Mouse (Mus musculus) bone marrow, adult 2 months (tissue): ENCODE results near the gene Slc36a2. TPM values are rescaled to one million over a fixed set of nuclear protein-coding genes. Genes with fewer than 3 reads are reported as not detected.
A peak's percentile ranks its signal among the peaks of the same experiment; 100 is the strongest.

Experiments
- H3K27ac ChIP-seq: fragments of 200-500 bp; 2 replicates; pipeline ENCODE4 v1.5.1; 2012; ENCODE audit warnings: low read depth, mild to moderate bottlenecking, control low read depth, inconsistent platforms, low read length; ENCODE audit not compliant: control insufficient read depth, poor library complexity, insufficient read depth
- H3K4me1 ChIP-seq: fragments of 200-500 bp; 2 replicates; pipeline ENCODE4 v1.6.1; 2011; ENCODE audit warnings: low read length; ENCODE audit not compliant: control insufficient read depth, insufficient read depth
- H3K4me3 ChIP-seq: fragments of 200-500 bp; replicated peaks from 2 replicates; pipeline ENCODE3; 2011; ENCODE audit warnings: mild to moderate bottlenecking, low read depth, low read length, control low read depth; ENCODE audit not compliant: control insufficient read depth
- CTCF ChIP-seq: fragments of 200-500 bp; IDR thresholded peaks from 2 replicates; pipeline ENCODE4 v1.5.1; 2011; ENCODE audit warnings: low read length, control low read depth; ENCODE audit not compliant: control insufficient read depth, insufficient read depth
- POLR2A ChIP-seq: fragments of 200-500 bp; IDR thresholded peaks from 2 replicates; pipeline ENCODE4 v1.6.1; 2011; ENCODE audit warnings: low read depth, mild to moderate bottlenecking, control low read depth, low read length, borderline replicate concordance; ENCODE audit not compliant: control insufficient read depth
- WGBS: fragments of 180-500 bp; shearing (Covaris S2); methylation state at CpG from one replicate; pipeline ENCODE4 v1.1.7; 2018; 5-methylcytosine and 5-hydroxymethylcytosine counted together
- polyA plus RNA-seq: library from polyadenylated mRNA; stranded (reverse); fragments of >200 nt; gene quantifications from 2 replicates; pipeline ENCODE4 v1.2.4, GENCODE M21; 2011; ENCODE audit warnings: low replicate concordance; ENCODE audit not compliant: missing spikeins, insufficient read depth, insufficient read length

Slc36a2 gene
- polyA plus RNA-seq, 1 experiment = 0.85 TPM

DNA sequence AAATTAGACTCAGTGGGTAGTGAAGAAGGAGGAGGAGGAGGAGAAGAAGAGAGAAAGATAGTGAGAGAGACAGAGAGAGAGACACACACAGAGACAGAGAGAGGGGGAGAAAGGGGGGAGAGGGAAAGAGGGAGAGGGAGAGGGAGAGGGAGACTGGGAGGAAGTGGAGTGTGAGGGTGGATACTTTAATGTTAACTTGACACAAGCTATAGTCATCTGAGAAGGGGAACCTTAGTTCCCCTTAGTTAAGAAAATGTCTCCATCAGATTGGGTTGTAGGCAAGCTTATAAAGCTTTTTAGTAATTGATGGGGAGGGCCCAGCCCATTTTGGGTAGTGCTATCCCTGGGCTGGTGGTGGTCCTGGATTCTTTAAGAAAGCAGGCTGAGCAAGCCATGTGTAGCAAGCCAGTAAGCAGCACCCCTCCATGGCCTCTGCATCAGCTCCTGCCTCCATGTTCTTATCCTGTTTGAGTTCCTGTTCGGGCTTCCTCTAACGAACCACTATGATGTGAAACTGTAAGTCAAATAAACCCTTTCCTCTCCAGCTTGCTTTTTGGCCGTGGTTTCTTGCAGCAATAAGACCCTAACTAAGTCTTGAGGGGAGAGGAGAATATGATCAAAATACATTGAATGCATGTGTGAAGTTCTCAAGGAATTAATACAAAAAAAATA lies 30.3 kb downstream of the Slc36a2 start:
- 0% methylated on average over 3 of the region's 3 CpGs for WGBS
- no peak overlapping the region for H3K4me3 ChIP-seq
- H3K4me1 ChIP-seq = peaks cover 2% of the 10 kb centered on the region; the same call in 1 of the 2 replicates
- 0 out of 2 replicates have a peak, but pooled peaks have one; percentile 20 for TF ChIP-seq POLR2A
- no peak for TF ChIP-seq CTCF
- H3K27ac ChIP-seq = peak overlapping the region; percentile 83

DNA sequence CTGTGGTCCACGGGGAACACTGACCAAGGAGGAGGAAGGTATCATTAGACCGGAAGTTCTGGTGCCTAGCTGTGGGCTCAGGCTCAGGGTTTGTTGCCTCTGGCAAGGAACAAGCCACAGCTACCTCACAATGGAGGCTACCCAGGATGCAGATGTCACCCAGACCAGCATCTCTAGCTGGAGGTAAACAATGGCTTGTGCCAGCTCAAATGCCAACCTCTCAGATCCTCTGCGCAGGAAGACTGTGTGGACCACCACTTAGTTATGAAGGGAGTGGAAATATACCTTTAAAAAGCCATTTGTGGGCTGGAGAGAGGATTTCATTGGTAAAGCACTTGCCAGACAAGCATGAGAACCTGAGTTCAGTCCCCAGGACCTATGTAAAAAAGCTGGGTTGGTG lies 33.3 kb downstream of the Slc36a2 start, which contains the start of gene Slc36a3:
TSS of gene Slc36a3 (minus strand) at position 101 of the 400 bp plus-strand sequence.
- TF ChIP-seq POLR2A (no peak), CTCF (no peak)

DNA sequence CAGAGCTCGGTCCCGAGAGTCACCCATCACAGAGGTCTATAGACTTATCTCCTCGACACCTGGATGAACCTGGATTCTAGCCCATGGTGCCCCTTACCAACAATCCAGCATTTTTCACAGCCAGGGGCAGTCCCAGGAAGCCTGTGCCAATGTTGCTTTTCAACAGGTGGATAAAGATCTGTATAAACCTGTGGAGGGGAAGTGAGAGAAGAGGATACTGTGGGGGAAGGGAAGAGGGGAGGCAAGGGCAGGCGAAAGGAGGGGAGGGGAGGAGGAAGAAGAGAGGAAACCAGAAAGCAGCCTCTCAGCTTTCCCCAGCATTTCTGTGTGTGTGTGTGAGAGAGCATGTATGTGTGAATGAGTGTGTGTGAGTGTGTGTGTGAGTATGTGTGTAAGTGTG lies 36.4 kb downstream of the Slc36a2 start:
- Histone ChIP-seq H3K4me3 (no peak overlapping the region), H3K4me1 (peaks cover 9% of the 10 kb centered on the region), H3K27ac (peak overlapping the region; percentile 30; the same call in 1 of the 2 replicates)
- TF ChIP-seq POLR2A = no peak
- TF ChIP-seq CTCF = no peak
- WGBS = 28% methylated on average over 4 of the region's 4 CpGs

More for the DNA sequence above, 33.3 kb downstream of the Slc36a2 start, which contains the start of gene Slc36a3:
- Histone ChIP-seq H3K4me3 (no peak within 1 kb of the TSS), H3K4me1 (peaks cover 11% of the 10 kb centered on the region), H3K27ac (no peak within 1 kb of the TSS)
- WGBS = 53% methylated on average over 3 of the region's 3 CpGs

DNA sequence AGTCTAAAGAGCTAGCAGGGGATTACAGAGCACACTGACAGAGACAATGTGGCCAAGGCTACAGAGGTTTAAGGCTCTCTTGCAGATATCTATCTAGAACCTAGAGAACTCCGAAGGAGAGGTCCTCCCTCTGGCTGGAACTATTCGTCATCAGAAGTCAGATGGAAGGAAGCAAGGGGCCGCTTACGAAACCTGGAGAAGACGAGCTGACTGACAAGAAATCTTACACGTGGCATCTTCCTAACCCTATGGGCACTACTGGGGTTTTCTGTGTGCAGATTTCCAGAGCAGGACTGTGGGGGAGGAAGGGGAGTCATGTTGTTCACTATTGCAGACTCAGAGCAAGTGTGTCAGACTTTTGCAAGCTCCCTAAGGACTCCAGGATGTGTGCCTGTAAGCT lies 37.5 kb downstream of the Slc36a2 start:
- Histone ChIP-seq H3K27ac (no peak overlapping the region; the same call in 1 of the 2 replicates), H3K4me3 (no peak overlapping the region), H3K4me1 (peaks cover 9% of the 10 kb centered on the region)
- no peak for TF ChIP-seq POLR2A
- TF ChIP-seq CTCF = no peak
- WGBS = 18% methylated on average over 6 of the region's 6 CpGs

DNA sequence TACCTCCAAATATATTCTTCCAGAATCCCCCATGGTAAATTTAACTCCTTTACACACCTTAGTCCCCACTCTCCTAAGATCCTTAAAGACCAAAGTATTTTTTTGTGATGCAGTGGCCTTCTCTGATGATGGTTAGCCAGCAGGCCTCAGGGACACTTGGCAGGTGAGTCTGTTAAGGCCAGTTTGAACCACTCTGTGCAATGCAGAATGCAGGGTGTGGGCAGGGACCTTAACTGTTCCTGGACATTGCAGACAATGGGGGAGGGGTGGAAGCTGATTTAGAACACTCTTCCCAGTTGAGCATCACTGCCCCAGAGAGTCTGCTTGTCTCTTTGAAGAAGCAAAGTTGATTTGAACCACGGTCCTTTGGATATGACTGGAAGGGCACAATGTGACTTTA lies 38.0 kb downstream of the Slc36a2 start:
- 82% methylated on average over 1 of the region's 1 CpGs for WGBS
- H3K4me3 ChIP-seq = no peak overlapping the region
- H3K27ac ChIP-seq = no peak overlapping the region
- H3K4me1 ChIP-seq = peaks cover 9% of the 10 kb centered on the region
- TF ChIP-seq POLR2A (no peak), CTCF (no peak)

DNA sequence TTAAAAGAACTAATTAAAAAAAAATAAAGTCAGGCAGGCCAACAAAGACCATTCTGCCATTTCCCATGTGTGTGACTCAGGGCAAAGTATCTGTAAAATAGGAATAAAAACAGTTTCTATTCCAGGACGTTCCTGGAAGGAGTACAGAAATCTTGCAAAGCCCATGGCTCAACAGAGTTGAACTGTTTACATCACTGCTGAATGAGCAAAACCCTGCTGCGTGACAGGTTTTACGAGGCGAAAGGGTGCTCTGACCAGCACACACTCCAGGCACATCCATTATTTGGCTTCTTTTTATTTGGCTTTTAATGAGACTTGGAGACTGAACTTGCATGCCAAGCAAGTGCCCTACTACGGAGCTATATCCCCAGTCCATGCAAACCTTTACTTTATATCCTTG lies 40.9 kb downstream of the Slc36a2 start:
- WGBS = 77% methylated on average over 5 of the region's 5 CpGs
- Histone ChIP-seq H3K27ac (no peak overlapping the region), H3K4me1 (peaks cover 9% of the 10 kb centered on the region), H3K4me3 (no peak overlapping the region)
- TF ChIP-seq CTCF (no peak), POLR2A (no peak)

DNA sequence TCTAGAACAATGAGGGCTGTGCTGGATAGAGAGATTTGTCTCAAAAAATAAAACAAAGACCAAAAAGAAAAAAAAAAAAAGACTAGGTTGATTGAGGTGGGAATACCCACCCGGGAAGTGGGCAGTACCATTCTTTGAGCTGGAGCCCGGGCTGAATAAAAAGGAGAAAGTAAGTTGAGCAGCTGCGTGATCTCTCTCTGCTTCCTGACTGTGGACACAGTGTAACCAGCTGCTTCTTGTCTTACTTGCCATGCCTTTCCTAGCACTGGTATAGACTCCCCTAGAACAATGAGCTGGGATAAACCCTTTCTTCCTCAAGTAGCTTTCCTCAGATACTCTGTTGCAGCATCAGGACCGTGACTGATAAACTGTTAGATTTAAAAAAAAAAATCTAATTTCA lies 43.4 kb downstream of the Slc36a2 start:
- H3K27ac ChIP-seq = no peak overlapping the region
- peaks cover 1% of the 10 kb centered on the region; the same call in 1 of the 2 replicates for H3K4me1 ChIP-seq
- TF ChIP-seq POLR2A = no peak
- no peak overlapping the region for H3K4me3 ChIP-seq
- WGBS = 62% methylated on average over 4 of the region's 4 CpGs

DNA sequence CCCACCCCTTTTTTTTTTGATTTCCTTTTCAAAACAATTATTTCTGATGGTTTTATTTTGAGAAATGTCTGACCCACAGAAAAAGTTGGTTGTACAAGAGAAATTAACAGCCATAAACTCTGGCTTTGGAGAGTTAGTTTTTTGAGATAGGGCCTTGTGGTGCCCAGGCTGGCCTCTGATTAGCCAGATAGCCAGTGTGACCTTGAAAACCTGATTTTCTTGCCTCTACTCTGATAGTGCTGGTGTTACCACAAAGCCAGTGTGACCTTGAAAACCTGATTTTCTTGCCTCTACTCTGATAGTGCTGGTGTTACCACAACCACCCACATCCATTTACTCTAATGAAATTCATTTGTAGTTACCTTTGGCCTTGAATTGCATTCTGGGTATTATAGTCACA lies 47.2 kb downstream of the Slc36a2 start:
- H3K4me1 ChIP-seq = peaks cover 1% of the 10 kb centered on the region; the same call in 1 of the 2 replicates
- no peak overlapping the region for H3K27ac ChIP-seq
- TF ChIP-seq POLR2A = no peak
- H3K4me3 ChIP-seq = no peak overlapping the region
